Mouse (Mus musculus) erythroblast, adult 5-6 weeks (primary cell): Measurements from ENCODE around the gene Crocc2. TPM values are rescaled to one million over a fixed set of nuclear protein-coding genes. Genes with fewer than 3 reads are reported as not detected.

Source experiments
- ATAC-seq: replicated peaks from 2 replicates; pipeline ENCODE4 v1.8.0; 2016; ENCODE audit warnings: moderate number of reproducible peaks, mild to moderate bottlenecking, moderate TSS enrichment, inconsistent platforms; ENCODE audit not compliant: poor library complexity, low FRiP score, severe bottlenecking
- total RNA-seq, 2 experiments: library from RNA; stranded (forward) in 1 of 2; stranded (reverse) in 1 of 2; fragments of 150-400 nt in 1 of 2; fragments of 200-764, 138-1000 nt in 1 of 2; gene quantifications; 2 replicates each; pipeline versions ENCODE4 v1.2.3 to v1.2.4; 2015 to 2017; ENCODE audit warnings: low replicate concordance in 2 of 2

The Crocc2 gene
- total RNA-seq, 2 experiments from 2014 or later = not detected

- no peak for ATAC-seq
Measured at GRCm38 (mm10) chr1:93211019-93211418, 42.5 kb downstream of the Crocc2 start.

- ATAC-seq = no peak
Measured at GRCm38 (mm10) chr1:93211549-93212220, 43.2 kb downstream of the Crocc2 start.

- no peak for ATAC-seq
Measured at GRCm38 (mm10) chr1:93212441-93212840, 43.9 kb downstream of the Crocc2 start.

- no peak for ATAC-seq
Measured at GRCm38 (mm10) chr1:93214612-93215011, 46.1 kb downstream of the Crocc2 start.

GRCm38 (mm10) chr1:93216839-93217497 lies 48.4 kb downstream of the Crocc2 start:
- no peak for ATAC-seq

GRCm38 (mm10) chr1:93217530-93217929 lies 49.0 kb downstream of the Crocc2 start:
- no peak for ATAC-seq

GRCm38 (mm10) chr1:93220776-93221175 lies 52.3 kb downstream of the Crocc2 start:
- ATAC-seq = no peak

GRCm38 (mm10) chr1:93223972-93224371 lies 55.4 kb downstream of the Crocc2 start:
- ATAC-seq = no peak

- ATAC-seq = no peak
Measured at GRCm38 (mm10) chr1:93225226-93225625, 56.7 kb downstream of the Crocc2 start.

GRCm38 (mm10) chr1:93225731-93226520 lies 57.4 kb downstream of the Crocc2 start:
- no peak for ATAC-seq

- ATAC-seq = no peak
Measured at GRCm38 (mm10) chr1:93227303-93227975, 58.9 kb downstream of the Crocc2 start.

GRCm38 (mm10) chr1:93227976-93228365 lies 59.4 kb downstream of the Crocc2 start:
- no peak for ATAC-seq

GRCm38 (mm10) chr1:93229221-93229620 lies 60.7 kb downstream of the Crocc2 start:
- no peak for ATAC-seq

- ATAC-seq = no peak
Measured at GRCm38 (mm10) chr1:93229626-93230025, 61.1 kb downstream of the Crocc2 start.

- ATAC-seq = no peak
Measured at GRCm38 (mm10) chr1:93235576-93236544, 67.3 kb downstream of the Crocc2 start, which contains the start of gene Sned1. Gene Sned1 (plus strand): TSS chr1:93235841.

- ATAC-seq = no peak
Measured at GRCm38 (mm10) chr1:93236545-93236924, 68.0 kb downstream of the Crocc2 start.

GRCm38 (mm10) chr1:93237676-93238075 lies 69.2 kb downstream of the Crocc2 start:
- no peak for ATAC-seq

GRCm38 (mm10) chr1:93238201-93238600 lies 69.7 kb downstream of the Crocc2 start:
- ATAC-seq = no peak

- no peak for ATAC-seq
Measured at GRCm38 (mm10) chr1:93245936-93246335, 77.4 kb downstream of the Crocc2 start.
